Mouse (Mus musculus) hematopoietic stem cell, adult 5-6 weeks (primary cell): ENCODE measurements around the gene Wdr26. TPM values are rescaled to one million over a fixed set of nuclear protein-coding genes. Genes with fewer than 3 reads are reported as not detected.

ENCODE experiments used
- ATAC-seq, 2 experiments: fragments of 125-278 bp in 1 of 2; replicated peaks in 1 of 2; 2 replicates each; pipeline ENCODE4 v1.8.0; 2016 to 2017; ENCODE audit warnings: inconsistent platforms in 2 of 2, mild to moderate bottlenecking in 2 of 2, moderate number of reproducible peaks in 2 of 2, low read depth in 1 of 2, moderate TSS enrichment in 1 of 2; ENCODE audit not compliant: low FRiP score in 2 of 2, poor library complexity in 2 of 2, severe bottlenecking in 2 of 2, insufficient read depth in 1 of 2, low TSS enrichment in 1 of 2
- total RNA-seq: library from RNA; stranded (forward); fragments of 172-1452, 232-1000 nt; gene quantifications from 2 replicates; pipeline ENCODE4 v1.2.3, GENCODE M21; 2017

Gene Wdr26
- total RNA-seq, 1 experiment from 2014 or later, result 95.9 TPM

DNA sequence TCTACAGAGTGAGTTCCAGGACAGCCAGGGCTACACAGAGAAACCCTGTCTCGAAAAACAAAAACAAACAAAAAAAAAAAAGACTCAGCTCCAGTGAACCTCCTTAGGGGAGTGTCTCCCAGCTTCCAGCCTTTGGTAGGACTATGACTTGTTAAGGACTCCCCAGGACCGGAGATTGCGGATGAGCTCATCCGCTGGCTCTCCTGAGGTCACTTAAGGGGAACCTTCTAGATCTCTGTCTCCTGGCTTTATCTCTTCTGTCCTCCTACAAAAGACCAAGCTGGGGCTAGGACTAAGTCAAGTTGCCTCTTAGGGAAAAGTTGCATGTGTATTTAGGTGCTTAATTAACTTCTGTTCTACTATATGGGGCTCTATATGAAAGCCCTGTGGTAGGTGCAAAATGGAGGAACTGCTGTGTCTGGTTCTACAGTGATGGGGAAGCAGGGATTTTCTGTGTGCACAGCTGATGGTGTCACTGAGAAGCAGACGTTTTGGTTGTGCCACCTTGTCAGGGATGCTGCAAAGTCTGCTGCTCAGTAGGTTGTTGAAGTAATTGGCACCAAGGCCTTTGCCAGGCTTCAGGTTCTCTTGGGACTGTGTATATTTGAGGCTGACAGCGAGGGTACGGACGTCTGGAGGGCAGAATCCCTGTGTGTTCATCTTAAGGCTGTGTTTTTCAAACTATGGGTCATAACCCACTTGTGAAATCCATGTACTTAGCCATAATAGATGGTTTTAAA is 2.7 kb upstream of the Wdr26 start:
- no peak for ATAC-seq

DNA sequence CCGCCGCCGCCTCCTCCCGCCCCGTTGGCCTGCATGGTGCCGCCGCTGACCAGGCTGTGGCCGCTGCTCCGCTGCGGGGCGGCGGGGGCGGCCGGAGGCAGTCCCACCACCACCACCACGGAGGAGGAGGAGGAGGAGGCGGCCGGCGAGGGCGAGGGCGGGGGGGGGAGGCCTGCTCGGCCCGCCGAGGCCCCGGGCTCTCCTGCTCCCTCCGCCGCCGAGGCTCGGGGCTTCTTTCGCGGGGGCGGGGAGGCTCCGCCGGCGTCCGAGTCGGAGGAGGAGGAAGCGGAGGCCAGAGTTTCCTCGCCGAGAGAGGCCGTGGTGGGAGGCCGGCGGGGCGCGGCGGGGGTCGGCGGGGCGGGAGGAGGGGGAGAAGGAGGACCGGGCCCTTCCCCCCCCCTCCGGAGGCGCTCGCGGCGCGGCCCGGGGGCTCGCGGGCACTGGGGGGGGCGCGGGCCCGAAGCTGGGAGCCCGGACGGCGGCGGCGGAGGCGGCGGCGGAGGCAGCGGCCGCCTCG is 340 bp downstream of the Wdr26 start:
- no peak for ATAC-seq

DNA sequence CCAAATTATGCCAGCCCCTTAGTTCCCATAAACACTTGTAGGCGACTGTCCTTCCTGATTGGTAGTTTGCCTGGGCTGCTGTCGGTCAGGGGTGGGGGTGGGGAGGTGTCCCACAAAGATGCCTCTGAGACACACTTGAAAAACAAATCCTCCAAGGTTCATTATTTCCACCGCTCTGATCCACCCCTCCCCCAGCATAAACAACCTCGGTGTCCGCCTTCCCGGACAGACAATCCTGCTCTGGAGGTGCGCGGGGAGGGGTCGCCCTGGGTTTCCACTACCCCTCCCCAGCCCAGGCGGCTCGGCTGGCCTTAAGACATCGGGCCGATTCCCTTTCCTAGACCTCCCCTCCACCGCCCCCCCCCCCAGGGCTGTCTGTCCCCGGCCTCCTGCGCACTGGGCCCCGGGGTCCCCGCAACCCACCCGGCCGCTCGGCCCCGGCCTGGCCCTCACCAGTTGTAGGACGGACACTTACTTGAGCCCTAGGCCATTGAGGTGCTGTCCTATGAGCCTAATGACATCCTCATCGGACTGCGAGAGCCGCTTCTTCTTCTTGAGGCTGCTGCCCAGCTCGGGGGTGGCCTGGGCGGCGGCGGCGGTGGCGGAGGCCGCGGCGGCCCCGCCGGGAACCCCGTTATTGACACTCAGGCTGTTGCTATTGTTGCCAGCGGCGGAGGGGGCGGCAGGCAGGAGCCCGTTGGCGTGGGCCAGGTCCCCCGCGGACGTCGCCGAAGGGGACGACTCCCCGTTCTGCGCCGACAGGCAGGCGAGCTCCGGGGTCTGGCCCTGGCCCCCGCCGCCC is 999 bp downstream of the Wdr26 start:
- ATAC-seq, result peak in 1 of 2 experiments; percentile 30; a peak in 1 of 4 replicates

DNA sequence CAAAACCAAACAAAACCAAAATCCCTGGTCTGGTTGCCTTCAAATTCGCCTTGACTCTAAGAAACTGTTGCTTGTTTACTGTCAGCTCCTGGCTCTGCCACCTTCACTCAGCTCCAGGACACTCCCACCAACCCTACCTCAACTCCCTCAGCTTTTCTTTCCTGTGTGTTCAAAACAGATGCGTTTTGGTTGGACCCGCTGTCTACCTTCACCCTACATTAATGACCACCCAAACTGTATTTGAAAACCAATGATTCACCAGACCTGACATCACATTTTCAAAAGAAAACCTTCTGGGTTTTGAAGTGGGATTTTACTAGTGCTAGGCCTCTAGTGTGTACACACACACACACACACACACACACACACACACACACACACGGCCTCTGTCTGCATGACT is 1.7 kb downstream of the Wdr26 start:
- no peak for ATAC-seq

DNA sequence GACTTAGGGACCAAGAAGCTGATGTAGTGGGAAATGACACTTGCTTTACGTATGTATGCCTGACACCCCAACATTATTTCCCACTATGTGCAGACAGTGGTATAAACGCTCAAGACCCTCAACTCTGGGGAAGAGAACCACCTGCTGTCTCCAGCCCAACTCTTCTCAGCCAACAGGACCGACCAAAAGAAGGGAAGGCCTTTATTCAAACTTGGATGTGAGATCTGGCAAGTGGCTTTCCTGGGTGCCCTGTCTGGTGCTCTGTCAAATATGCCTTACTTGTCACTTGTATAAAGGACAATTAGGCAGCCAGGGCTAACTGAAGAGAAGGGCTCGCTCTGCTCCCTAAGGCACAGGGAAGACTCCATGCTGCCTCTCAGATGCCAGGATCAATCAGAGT is 12.4 kb downstream of the Wdr26 start:
- ATAC-seq, result no peak

DNA sequence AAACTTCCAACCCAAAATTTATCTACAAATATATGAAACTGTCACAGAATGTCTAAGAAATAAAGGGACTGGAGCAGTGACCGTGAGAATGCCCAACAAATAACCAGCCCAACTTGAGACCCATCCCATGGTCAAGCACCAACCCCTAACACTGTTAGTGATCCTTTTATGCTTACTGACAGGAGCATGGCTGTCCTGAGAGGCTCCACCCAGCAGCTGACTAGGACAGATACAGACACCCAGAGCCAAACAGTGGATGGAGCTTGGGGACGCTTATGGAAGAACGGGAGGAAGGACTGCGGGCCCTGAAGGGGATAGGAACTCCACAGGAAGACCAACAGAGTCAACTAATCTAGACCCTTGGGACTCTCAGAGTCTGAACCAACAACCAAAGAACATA is 22.9 kb downstream of the Wdr26 start:
- no peak for ATAC-seq

DNA sequence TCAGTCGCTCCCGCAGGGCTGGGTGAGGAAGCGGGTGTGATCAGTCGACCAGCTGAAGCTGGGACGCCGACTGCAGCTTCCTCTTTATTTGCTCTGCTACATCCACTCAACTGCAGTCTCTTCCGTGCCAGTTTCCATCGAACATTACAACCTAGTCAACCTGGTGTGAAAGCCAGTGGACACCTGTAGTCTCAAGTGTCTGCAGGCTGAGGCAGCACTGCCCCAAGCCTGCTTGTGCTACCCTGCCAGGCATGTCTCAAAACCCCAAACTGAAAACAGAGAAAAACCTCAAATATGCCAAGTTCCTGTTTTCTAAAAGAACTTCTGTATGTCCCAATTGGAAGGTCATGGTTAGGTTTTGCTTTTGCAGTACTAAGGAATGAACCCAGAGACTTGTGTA is 41.6 kb downstream of the Wdr26 start:
- ATAC-seq, result peak; percentile 81 to 87

DNA sequence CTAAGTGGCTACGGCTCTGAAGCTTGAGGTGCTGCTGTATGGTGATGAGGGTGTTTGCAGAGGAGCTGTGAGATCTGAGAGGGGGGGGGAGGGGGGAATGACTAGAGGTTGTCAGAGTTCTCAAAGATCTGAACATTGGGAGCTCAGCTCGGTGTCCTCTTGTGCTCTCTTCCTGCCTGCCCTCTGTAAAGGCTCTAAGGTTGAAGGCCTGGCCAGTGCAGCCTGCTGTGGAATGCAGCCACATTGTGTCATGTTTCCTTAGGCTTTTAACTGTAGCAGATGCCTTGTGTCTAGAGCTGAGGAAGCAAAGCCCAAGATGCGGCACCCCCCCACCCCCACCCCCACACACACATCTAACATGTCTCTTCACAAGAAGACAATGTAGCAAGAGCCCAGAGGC is 43.4 kb downstream of the Wdr26 start:
- ATAC-seq, result no peak

DNA sequence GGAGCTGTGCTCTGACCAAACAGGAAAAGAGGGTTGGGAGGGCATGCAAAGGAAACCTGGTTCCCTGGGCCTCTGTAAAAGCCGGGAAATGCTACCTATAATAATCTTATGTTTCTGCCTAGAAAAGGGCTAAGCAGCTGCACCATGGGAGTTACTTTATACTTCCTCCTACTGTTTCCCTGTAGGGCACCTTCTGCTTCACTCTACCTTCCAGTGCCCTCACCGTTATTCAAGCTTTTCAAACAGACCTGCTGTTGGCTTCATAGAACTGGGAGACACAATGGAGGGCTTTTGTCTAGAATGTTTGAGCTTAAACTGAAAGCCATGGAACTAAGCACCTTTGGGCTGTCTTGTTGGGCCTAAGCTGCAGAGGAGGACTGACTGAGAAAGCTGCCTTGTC is 44.0 kb downstream of the Wdr26 start:
- no peak for ATAC-seq

DNA sequence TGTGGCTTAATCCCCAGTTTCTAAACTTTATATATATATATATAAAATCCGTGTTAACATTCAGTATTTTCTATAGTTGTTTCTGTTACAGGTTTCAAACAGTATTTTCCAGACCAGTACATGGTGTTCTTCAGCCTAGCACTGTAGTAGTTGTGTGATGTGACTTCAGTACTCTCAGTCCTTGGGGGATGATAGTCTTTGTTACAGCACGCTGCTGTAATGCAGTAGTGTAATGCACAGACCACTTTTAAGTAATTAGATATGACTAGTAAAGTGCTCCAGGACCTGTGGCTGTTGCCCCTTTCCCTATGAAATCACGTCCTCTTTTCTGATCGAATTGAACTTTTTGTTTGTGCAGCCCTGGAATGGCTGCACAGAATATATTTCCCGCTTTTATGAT is 60.3 kb downstream of the Wdr26 start:
- no peak for ATAC-seq

DNA sequence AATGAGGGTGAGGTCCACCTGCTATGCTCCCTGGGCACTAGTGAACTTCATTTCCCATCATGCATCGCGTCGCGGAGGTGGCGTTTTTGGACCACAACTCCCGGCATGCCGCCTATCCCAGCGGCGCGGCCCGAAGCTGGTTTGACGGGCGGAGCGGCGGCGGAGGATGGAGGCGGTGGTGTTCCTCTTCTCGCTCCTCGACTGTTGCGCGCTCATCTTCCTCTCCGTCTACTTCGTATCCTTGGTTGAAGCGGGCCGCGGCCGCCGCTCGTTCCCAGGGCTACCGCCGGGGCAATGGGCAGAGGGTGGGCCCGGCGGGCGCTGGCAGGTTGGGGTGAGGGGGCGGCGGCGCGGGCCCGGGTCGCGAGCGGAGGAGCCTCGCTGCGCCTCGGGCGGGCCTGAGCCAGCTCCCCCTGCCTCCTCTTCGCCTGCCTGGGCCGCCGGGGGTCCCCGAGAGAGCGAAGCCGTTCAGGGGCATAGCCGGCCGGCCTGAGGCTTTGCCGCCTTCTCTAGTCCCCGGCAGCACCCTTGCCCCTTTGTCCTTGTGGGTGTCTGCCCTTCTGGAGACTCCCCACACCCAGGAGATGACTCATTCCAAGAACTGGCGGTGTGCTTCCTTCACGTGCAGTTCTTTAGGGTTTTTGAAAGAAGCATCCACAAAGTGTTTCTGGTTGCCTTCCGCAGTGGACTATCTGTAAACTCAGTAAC is 60.8 kb downstream of the Wdr26 start:
- peak; percentile 86 to 95 for ATAC-seq

DNA sequence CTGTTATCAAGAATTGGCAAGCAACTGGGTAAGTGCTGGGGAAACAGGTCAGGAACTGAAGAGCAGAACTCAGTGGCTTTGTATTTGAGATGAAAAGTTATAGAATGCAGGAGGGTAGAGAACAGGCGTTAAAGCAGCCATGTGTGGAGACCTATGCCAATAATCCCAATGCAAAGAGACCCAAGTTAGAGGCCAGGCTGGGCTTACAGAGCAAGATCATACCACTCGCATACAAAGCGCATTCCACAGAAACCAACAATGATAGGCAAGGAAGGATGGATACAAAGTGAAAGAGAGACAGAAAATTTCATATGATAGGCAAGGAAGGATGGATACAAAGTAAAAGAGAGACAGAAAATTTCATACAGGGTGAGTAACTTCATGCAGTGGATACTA is 61.4 kb downstream of the Wdr26 start:
- peak in 1 of 2 experiments; percentile 19; a peak in 2 of 4 replicates for ATAC-seq

DNA sequence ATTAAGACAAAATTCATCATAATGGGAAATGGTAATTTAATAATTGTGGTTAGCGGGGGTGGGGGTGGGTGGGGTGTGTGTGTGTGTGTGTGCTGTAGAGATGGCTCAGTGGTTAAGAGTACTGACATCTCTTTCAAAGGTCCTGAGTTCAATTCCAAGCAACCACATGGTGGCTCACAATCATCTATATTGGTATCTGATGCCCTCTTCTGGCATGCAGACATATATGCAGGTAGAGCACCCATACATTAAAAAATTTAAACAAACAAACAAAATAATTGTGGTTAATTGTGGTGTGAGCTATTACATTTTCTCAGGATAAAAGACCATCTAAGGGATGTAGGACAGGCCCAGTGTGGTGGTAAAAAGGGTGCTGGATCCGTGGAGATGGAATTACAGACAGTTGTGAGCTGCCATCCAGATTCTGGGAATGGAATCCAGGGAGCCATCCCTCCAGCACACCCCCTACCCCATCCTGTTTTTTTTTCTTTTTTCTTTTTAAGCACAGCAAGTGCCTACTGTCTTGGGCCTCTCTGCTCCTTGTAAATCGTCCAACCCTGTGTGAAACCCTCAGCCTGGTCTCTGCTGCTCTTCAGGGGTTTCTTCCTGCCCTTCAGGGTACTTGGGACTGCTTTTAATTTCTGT is 62.3 kb downstream of the Wdr26 start:
- no peak for ATAC-seq

DNA sequence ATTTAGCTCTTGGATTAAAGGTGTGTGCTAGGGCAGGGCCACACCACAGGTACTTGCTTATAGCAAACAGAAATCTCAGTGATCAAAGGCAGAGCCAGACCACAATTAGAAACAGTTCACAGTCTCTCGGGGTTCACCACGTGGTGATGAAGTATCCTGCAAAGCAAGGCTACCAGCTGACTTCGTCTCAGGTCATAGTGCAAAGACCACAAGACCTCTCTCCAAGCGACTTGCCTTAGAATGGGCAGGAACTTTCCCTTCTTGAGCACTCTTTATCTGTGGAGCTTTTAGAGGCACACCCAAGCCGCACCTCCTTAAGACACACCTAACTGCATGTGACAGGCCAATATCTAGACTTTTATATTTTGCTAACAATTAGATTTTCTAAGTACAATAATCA is 63.3 kb downstream of the Wdr26 start:
- no peak for ATAC-seq

DNA sequence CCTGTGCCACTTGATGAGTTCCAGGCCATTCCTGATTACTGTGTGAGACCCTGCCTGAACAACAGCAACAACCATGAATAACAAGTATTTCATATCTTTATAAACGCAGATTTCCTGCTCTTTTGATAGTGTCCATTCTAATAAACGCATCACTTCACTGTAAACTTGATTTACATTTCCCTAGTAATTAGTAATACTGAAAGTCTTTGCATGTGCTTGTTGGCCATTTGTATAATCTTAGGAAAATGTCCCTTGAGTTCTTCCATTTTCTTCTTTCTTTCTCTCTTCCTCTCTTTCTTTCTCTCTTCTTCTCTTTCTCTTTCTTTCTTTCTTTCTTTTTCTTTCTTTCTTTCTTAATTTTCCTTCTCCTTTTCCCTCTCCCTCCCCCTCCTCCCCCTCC is 65.6 kb downstream of the Wdr26 start:
- no peak for ATAC-seq

DNA sequence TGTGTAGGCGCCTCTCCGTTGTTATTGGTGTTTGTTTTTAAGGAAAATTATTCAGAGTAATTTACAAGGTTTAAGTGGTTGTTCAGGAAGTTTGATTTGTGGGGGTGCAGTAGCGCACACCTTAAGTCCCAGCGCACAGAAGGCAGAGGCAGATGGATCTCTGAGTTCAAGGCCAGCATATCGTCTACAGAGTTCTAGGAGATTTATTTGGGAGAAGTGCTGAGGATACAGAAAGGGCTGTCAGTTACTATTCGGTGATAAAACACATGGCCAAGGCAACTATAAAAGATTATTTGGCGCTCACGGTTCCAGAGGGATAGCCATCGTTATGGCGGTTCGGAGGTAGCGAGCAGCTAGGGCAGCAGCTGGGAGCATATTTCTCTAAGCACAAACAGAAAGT is 66.8 kb downstream of the Wdr26 start:
- ATAC-seq, result no peak

DNA sequence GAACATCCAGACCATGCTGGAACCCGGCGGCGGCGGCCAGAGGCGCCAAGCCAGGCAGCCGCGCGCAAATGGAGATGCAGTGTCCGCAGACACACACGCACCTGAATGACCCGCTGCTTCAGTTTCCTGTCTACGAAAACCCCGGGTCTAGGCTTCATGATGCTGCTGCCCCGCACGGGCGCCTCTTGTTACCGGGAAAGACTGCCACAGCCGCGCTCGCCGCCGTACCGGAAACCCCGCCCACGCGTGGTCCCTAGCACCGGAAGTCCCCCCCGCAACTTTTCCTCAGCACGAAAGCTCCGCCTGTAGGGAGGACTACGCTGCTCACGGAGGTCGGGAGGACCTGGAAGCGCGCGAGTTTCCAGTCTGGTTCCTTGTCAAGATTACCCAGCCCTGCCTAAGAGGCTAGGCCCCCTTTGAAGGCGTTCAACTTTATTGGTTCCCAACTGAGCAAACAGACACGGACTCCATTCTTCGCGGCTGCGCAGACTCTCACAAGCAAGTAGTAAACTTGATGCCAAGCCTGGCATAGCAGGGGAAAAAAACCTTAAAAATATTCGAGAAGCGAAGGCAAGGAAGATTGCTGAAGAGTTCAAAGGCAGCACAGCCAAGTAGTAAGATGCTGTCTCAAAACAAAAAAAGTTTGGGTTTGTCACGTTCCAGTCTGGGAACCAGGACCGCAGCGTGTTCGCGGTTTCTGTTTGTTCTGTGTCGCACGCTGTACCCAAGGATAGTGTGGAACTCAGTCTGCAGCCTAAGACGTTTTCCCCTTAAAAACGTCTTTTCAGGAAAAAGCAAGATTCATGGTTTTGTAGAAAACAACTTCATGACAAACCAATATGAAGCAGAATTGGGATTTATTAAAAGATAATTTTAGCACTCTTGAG is 67.6 kb downstream of the Wdr26 start, which contains the start of the genes Nvl and Cnih4:
Gene Nvl (minus strand): TSS at position 255 of the 887 bp plus-strand sequence.
Gene Cnih4 (plus strand): TSS at position 744 of the 887 bp plus-strand sequence.
- peak; percentile 91 to 93 for ATAC-seq
